Mouse (Mus musculus) liver, embryonic 16.5 days (tissue): ENCODE data around the gene Hmgcr. TPM values are rescaled to one million over a fixed set of nuclear protein-coding genes. Genes with fewer than 3 reads are reported as not detected.

ENCODE experiments used
- polyA plus RNA-seq: library from polyadenylated mRNA; unstranded; fragments of >200 nt; fragmentation: Nextera tagmentation; extraction: Ambion mirVana; gene quantifications from 2 replicates; pipeline ENCODE4 v1.2.1, GENCODE M21; 2015

The Hmgcr gene
- polyA plus RNA-seq, 1 experiment from 2014 or later, result 98.2 TPM

Other genes starting within 250 kb of the Hmgcr start
- gene Ankdd1b, start 199.7 kb downstream of the Hmgcr start, polyA plus RNA-seq, result not detected in 2 replicates
- not detected in 2 replicates for gene Gm17622, start 180.2 kb downstream of the Hmgcr start, polyA plus RNA-seq
- 3.7 and 3.8 TPM in 2 replicates for gene Polk, start 128.4 kb downstream of the Hmgcr start, polyA plus RNA-seq
- gene Col4a3bp, start 128.3 kb downstream of the Hmgcr start, polyA plus RNA-seq, result 5.2 and 5.5 TPM in 2 replicates
- 0.02 TPM in 2 replicates for gene Ankrd31, start 77.3 kb upstream of the Hmgcr start, polyA plus RNA-seq